Mouse (Mus musculus): ENCODE results near the gene Thrap3.

DNA sequence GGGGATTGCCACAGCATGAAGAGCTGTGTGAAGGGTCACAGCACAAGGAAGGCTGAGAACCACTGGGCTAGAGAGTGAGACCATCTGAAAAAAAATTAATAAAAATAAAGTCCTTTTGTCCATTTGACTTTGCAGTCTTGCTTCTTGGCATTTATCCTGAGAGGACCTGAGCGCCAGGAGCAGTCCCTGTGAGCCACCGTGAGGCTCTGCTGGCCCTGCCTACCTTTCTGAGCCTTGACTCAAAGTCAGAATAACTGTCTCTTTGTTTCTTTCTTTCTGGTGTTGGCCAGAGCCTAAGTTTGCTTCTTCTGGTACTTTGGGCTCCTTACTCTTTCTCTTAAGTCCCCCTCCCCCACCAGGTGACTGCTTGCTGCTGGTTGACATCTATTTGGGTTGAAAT, 82.1 kb downstream of the Thrap3 start:
- TF ChIP-seq CTCF (IDR thresholded peaks at IDR 0.05; ENCODE audit: borderline replicate concordance, insufficient read depth, low read depth, low read length) (no peak), POLR2A (IDR thresholded peaks at IDR 0.05; ENCODE audit: borderline replicate concordance, insufficient read depth, low read length) (no peak)

All from cerebellum, adult 2 months (tissue).